Mouse (Mus musculus) urinary bladder, postnatal 14 days (tissue): ENCODE results near the gene Pdzd2.

Source experiments
- DNase-seq: peaks from one replicate; pipeline ENCODE4 v3.0.0; 2021; ENCODE audit warnings: low spot score

Gene Pdzd2

DNA sequence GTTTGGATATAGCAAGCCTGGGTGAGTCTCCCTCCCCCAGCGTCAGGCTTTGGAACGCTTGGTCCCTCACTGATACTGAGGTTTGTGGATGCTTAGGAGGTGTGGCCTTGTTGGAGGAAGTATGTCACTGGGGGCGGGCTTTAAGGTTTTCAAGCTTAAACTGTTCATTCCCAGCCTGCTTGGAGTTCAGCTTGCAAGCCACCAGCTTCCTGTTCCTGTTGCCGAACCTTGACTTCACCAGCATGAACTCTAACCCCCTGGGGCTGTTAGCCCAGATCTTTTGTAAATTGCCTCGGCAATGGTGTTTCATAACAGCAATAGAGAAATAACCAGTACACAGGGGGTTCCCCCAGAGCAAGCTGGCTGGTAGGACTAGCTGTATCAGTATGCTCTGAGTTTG is 260.4 kb downstream of the Pdzd2 start:
- no peak for DNase-seq

DNA sequence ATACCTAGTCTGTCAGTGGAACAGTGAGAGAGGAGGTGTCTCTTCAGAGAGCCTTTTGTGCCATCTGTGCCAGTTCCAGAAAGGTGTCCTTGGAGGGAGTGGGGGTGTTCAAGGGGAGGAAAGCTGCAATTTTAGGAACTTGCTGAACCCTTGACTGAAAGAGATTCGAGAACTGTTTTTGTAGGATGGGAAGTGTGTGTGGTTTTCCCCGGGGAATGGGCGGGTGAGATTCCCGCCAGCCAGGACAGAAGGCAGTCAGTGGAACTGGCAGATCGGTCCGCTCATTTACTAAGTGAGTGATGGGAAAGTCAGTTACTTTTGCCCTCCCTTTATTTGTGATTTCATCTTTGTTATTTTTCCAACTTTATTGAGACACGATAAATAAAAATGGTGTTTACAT is 266.1 kb downstream of the Pdzd2 start:
- DNase-seq, result no peak

DNA sequence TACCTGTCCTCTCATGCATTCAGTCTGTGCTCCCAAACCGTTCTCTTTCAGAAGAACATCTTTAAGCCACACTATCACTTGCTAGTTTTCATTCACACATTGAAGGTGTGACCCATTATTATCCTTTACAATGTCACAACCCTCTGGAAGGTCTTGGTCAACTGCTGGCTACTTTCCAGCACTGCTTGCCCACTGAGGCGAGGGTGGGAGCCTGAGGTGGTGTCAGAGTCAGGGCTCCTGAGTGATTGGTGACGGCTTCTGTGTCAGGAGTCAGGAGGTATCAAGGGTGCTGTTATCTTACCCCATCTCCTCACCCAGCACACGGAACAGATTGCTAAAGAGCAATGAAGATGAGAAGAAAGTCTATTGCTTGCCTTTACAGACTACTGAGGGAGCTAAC is 267.1 kb downstream of the Pdzd2 start:
- no peak for DNase-seq

DNA sequence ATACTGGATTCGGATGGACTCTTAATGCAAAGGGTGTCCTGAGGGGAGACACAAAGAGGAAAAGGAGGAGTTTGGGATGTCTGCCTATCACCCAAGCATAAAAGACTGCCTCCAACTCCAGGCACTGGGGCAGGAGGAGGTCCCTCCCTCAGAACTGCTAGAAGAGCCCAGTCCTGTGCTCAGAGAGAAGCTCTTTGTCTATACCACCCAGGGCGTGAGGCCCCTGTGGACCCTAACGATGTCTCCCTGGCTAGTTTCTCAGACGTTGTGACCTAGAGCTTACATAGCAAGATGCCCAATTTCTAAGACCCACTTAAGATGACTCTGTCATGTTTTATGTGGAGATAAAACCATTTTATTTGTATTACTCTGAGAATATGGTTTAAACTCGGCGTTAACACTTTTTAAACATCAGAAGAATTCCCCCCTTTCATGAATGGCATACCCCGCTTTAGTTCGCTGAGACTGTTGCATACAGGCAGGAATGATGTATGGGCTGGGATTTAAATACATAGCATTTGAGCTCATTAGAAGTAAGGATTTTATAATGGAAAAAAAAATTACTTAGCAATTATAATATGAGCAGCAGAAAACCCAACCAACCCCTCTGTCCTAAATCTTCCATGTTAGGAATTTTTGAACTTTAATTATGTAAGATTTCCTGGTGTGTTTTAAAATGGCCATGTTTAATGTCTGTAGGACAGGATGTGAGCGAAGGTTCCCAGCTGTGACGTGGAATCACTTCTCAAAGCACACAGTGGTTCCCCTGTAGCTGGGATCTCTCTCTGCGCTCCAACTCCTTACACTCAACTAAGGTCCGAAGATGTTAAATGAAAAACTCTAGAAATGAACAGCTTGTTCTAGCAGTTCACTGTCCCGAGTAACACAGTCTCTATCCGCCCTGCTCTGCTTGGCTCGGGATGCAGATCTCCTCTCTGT is 268.6 kb downstream of the Pdzd2 start:
- no peak for DNase-seq

DNA sequence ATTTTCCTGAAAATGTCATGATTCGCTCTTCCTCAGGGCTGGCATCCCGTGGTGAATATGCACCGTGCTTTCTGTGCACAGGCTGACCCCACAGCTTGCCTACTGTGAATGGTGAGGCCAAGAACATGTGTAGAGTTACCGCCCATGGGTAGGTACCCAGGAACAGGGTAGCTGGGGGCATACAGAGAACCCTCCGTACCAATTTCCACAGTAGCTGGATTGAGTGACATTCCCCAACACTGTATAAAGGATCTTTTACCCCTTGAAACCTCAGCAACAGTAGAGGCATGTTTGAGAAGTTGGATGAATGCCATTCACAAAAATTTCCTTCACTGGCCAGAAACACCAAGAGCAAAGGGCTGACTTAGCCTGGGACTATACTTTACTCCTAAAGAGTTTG is 271.1 kb downstream of the Pdzd2 start:
- no peak for DNase-seq

DNA sequence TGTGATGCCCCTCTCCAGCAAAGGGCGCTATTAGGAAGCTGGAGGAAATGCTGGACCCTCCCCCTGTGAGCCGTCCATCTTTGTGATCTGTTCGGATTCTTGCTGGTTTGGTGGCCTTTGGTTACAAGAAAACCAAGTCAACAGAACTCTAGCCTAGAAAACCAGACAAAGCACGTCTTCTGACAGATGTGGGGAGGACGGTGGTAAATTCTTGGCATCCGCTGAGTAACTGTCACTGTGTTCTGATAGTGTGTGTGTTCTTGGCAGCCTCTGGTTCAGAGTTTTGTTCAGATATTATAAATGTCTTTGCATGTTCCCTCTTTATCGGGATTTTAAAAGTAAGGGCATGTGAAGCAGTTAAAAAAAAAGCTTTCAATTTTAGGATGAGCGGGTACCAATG is 274.0 kb downstream of the Pdzd2 start:
- DNase-seq, result no peak

DNA sequence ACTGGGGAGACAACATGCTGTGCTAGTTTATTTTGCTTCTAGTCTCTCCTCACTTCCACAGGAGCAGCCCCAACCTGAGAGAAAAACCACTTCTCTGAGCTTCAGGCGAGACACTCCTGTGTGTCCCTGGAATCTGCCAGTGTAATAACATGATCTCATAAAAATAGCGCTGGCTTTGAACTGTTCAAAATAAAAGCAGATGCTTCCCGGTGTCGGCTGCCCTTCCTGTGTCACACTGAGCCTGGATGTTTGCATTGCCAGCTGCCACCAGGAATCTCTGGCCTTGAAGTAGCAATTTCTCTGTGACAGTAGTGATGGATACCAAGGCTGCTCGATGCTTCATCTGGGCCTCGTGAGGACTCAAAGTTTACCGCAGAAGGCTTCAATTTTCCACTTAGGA is 282.9 kb downstream of the Pdzd2 start:
- no peak for DNase-seq

DNA sequence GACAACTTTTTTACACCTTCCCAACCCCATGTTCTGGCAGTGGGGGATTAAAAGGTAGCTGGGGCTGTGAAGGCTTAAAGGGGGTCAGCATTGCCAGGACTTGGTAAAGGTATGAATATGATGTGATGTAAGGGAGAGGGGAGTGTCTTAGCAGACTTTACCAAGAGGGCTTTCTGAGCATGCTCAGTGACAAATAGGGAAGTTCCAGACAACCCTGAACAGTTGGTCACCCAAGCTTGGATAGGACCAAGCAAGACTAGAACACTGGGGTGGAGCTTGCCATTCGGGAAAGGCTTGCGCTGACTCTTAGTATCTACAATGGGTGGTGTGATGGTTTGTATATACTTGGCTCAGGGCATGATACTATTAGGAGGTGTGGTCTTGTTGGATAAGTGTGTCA is 286.4 kb downstream of the Pdzd2 start:
- DNase-seq, result no peak

DNA sequence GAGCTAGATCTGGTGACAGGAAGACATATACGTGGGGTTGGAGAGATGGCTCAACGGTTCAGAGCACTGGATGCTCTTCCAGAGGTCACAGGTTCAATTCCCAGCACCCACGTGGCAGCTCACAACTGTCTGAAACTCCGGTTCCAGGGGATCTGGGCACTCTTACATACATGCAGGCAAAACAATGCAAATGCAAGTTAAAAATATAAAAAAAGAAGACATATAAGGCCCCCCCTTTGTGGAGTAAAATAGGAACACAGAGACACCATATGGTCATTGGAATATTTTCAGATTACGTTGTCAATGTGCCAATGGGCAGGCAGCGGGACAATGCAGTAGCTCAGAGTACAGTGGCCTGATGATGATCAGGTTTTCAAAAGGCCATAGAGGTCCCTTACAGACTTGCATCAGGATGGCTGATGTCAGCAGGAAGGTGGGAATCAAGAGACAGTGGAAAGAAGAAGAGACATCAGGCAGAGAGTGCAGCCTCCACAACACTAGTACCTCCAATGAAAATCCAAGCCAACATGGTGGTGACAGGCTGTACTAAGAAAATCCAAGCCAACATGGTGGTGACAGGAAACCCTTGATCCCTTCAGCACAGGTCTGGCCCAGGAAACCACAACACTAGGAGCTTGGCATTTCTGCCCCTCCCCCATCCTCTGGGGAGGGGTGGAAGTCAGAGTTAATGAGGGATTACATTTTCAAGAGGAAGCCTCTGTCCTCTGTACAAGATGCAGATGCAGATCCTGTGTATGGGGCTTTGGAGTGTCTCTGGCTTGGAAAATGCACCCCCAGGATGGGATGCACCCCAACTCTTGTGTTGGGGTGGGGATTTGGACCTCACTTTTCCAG is 287.4 kb downstream of the Pdzd2 start:
- DNase-seq, result no peak

DNA sequence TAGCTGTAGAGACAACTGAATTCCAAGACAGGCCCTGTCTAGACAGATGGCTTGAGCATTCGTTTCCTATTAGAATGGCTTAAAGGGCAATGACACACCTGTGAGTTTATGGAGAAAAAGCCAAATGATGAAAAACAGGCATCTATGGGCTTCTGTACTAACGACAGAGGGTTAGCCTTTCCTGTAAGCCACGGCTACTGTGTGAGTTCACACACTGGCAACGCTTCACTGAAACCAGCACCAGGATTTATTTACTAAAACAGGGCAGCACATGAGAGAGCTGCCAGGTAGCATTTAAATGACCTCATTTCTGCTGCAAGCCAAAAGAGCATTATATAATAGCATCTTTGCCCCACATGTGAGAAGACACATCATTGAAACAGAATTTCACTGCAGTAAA is 288.3 kb downstream of the Pdzd2 start:
- no peak for DNase-seq

DNA sequence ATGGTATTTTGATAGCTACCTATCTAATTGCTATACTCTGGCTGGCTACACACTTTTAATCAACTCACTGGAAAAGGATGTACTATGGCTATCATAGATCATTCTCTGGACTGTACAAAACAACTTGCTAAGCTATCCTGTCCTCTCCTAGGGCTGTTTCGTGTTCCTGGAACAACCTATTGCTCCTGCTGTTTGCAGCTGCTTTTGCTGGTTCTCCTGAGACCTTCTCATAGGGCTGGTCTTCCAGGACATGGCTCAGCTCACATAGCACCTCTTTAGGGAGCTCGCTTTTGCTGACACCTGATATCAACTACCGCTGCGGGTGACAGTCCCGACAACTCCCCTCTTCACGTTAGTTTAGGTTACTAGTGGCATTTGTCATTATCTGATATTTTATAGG is 288.9 kb downstream of the Pdzd2 start:
- no peak for DNase-seq

DNA sequence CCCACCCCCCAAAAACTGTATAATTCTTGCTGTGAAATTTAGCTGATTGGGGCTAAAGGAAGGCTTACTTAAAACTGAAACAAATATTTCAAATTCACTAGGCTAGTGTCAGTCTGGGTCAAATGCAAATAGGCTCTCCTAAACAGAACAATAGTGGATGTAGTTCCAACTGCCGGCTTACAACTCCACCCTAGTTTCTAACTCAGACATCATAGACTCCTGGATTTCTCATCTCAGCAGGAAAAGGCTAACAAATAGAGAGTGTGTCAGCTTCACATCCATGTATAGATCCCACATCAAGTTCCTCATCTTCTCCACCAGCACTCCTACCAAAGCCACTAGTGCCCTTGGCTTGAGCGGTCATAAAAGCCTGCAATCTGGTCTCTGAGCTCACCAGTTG is 290.4 kb downstream of the Pdzd2 start:
- DNase-seq, result no peak

DNA sequence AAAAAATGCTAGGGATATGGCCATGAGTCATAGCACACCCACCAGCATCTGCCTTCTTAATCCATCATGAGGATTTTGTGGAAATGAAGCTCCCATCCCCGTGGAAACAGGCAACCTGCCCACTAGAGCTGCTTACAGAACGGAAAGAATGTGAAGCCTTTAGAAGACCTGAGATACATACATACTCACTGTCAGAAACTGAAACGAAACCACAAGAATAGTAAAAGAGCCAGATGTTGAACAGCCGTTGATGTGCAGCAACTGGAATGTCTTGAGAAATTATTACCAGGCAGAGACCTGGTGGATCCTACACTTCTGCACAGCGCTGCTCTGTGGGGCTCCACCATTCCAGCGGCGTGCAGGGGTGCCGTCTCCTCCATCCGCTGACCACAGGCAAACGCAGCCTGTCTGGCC is 292.7 kb downstream of the Pdzd2 start:
- DNase-seq, result no peak

DNA sequence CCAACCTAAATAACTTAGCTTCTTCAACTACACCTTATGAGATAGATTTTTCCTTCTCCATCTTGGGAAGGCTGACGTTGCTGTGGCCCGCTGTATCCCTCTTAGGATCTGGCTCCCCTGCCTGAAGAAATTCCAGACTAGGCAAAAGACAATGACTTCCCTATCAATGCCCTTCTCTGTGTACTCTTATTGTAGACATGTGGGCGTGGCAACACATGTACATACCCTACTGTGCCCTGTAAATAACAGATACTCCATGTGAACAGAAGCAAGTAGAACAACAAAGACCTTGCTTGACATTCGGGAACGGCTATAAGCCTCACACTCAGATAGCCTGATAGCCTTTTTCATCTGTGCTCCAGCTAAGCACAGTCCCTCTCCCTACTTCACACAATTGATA is 295.2 kb downstream of the Pdzd2 start:
- no peak for DNase-seq

DNA sequence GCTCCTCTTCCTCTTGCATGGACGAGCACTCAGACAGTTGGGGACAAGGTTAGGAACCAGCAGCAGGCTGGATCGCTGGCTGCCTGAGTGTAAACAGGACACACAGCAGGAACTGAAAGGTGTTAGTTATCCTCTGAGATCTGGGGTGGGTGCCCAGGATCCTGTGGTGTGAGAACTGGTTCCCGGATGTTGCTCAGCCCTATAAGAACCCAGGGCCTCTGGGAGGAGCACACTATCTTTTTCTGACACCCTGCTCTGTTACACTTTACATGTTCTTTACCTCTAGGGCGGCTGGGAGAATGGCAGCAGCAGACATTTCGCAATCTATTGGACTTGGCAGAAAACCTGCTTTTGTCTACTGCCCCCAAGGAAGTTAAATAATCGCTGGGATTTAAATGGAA is 300.4 kb downstream of the Pdzd2 start:
- no peak for DNase-seq

DNA sequence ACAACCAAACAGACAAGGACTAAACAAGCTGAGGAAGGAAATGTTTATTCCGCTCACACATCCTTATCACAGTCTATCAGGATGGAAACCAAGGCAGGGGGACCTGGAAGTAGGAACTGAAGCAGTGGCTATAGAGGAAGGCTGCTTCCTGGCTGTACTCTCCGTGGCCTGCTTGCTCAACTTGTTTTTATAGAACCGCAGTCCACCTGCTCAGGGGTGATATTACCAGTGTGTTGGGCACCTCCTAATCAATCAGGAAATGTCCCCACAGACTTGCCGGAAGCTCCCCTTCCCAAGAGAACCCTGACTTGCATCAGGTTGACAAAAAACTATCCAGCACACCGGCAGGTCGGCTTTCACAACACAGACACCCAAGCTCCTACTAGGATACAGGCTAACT is 301.0 kb downstream of the Pdzd2 start:
- no peak for DNase-seq

DNA sequence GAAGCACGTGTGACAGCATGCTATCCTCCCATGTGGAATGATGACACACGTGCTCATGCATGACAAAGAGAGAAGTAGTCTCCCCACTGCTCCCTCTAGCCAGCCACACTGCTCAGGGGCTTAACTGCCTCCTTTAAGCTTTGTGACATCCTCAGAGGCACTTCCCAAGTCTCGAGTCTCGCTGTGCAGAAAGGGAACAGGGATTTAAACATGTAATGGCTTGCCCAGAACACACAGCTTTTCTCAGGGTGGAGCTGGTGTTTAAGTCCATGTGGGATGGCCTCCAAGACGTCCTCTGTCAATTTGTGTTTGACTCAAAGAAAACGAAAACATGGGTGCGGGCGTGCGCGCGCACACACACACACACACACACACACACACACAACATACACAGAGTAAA is 301.6 kb downstream of the Pdzd2 start:
- no peak for DNase-seq

DNA sequence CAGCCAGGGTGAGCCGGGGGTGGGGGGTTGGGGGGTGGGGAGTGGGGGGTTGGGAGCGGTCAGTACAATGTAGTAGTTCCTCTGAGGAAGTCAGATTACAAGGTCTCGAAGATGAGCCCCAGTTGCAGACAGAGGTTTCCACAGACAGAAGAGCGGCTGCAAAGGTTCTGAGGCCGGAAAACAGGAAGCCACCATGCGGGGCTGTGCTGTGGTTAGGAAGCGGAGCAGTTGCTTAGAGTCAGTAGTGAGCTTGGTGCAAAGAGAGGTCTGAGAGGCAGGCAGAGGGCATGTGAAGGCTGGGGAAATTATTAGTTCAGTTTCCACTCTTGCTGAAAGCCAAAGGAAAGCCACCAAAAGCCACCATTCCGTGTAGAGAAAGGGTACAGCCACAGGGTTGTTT is 303.8 kb downstream of the Pdzd2 start:
- DNase-seq, result no peak

DNA sequence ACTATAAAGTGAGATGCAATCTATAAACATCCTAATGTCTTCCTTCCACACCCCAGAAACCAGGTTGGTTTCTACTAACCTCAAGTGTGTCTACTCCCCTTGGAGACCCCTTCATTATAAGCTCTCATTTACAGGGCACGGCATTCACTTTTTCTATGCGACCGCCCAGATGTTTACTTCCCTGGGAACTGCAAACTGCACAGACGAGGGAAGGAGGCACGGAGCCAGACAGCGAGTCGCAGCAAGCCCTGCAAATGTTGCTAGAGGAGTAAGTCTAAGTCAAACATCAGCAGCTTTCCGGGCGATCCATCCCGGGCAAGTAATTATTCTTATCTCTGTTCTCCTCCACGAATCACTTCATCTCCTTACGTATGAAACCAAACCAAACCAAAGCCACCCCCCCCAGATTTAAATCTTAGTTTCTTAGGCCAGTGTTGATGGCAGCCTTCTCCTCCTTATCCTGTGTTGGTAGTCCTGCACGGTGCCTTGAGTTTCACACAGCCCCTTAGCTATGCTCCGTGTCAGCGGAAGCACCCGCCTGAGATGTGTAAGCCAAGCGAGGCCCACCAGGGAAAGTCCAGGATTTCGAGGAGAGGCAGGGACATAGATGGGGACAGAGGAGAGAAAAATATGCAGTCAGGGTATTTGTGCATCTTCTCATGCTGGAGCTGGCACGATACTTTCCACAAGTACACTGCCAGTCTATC is 305.7 kb downstream of the Pdzd2 start:
- DNase-seq, result peak; percentile 86

DNA sequence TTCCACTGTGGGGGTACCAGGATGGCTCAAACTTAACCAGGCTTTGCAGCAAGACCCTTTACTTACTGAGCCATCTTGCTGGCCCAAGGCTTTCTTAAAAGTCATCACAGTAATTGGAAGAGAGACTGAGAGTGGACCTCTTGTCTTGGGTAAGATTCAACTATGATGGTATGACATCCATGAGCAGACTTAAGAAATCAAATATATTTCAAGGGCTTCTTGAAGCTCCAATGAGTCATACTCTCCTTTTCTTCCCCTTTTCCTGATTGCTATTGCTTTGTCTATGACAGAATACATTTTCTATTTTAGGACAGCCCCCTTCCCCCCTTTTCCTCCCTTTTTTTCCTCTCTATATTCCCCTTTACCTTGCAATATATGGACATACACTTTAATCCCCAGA is 306.8 kb downstream of the Pdzd2 start:
- no peak for DNase-seq

DNA sequence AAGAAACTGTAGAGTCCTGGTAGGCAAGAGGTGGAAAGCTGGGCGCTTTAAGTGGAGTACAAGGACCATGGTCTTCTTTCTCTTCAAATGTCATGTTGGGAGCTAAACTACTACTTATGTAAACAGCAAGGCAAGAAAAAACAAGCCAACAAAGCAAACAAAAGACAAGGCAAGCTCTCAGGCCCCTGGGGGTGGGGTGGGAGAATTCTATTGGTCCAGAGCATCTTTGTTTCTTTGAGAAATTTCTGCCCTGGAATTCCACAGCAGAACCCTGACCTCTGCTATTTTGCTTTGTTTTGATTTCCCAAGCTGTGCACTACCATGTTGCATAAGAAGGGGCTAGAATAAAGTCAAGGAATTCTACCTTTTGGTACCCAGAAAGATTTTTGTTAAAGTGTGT is 307.4 kb downstream of the Pdzd2 start:
- DNase-seq, result peak; percentile 55

DNA sequence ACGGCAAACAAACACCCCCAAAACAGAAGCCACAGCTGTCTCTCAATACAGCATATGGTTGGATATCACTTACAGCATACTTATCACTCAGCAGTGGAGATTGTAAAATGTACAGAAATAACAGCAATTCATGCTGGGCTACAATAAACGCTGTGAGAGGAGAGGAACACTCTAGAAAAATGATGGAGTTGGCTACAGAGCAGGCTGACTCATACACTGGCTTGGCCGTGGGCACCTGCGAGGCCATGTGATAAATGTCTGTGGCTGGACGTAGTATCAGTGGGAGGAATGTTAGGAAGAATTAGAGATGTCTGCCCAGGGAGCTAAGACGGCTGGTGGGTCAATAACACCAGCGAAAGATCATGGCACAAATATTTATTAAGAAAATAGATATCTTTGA is 308.0 kb downstream of the Pdzd2 start:
- peak; percentile 53 for DNase-seq

DNA sequence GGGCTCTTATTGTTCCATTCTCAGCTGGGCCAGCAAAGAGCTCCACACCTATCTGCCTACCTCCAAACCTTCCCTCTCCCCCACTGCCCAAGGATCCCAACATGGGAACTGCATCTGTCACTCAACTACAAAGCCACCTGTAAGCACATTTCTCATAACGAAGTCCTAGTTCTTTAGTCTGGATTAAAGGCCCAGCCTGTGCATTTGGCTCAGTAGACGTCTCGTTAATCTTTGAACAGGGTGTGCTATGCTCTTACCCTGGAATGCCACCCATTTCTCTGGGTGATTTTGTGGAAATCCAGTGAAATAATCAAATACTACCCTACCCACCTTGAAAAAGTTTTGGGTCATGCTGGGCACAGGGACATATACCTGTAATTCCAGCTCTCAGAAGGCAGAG is 308.5 kb downstream of the Pdzd2 start:
- DNase-seq, result no peak
